Mouse (Mus musculus): ENCODE data around the gene Slc25a25.

DNA sequence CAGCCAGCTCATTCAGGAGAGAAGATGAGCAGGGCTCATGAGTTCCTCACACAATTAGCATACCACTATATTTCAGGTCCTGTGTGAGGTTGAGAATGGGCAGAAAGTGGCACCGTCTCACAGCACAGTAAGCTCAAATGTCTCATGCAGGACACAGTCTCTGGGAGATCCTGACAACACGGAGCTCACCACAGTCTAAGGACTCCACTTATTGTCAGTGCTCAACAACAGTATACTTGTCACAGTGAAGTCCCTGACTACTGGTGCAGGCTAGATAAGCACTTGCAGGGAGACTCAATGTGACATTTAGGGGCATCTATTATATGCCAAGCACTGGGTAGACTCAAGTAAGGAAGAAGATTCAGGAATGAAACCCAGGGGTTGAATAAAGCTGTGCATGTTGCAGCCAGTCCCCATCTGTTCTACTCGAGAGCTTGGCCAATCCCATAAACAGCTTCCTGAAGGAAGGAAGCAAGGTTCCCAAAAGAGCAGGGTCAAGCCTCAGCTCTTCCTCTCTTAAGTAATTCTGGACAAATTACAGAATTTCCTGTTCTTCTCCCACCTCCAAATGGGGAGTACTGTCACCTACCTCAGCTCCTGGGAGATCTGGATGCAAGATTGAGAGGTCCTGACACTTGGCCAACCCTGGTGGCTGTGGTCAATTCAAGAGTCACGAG lies 21.9 kb downstream of the Slc25a25 start:
- TF ChIP-seq ZNF384 (IDR thresholded peaks at IDR 0.05; ENCODE audit: low read depth, low read length) (no peak), CHD2 (IDR thresholded peaks at IDR 0.05; ENCODE audit: low read depth, low read length) (no peak), ZC3H11A (IDR thresholded peaks at IDR 0.05; ENCODE audit: borderline replicate concordance, low read depth, low read length) (no peak)

Data from ES-E14 (cell line).